Mouse (Mus musculus): ENCODE measurements at regions not wholly inside any gene's neighbourhood (a gene's known extent, or its start where the extent isn't known, plus 50 kb on each side); places are given as distances from the start of the nearest gene placed in this dataset.

- DNase-seq, result peak; percentile 41 to 54
- intact Hi-C loops (cut with DNase I), result no loop called here
Observed at GRCm38 (mm10) chr4:30408525-30408924, 1555.4 kb upstream of the Map3k7 start.

DNA sequence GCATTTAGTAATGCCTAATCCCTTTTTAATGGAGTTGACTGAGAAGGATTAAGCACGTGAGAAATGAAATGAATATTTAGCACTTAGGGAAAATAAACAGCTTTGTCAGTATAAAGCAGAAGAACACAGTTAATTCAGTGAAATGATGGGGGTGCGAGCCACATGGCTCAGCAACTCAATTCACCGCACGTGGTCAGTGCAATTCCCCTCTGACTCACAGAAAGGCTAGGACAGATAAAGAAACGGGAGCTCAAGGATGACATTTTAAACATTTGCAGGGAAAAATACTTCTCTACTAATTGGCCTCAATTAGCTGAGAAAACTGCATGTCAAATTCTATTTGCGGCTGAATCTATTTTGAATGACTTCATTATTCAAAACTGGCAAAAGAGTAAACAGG, 1516.3 kb upstream of the Map3k7 start:
- intact Hi-C loops (cut with DNase I), result no loop called here
- no peak for DNase-seq

GRCm38 (mm10) chr4:30450395-30450794, 1513.5 kb upstream of the Map3k7 start:
- no peak for DNase-seq
- intact Hi-C loops (cut with DNase I), result no loop called here

DNA sequence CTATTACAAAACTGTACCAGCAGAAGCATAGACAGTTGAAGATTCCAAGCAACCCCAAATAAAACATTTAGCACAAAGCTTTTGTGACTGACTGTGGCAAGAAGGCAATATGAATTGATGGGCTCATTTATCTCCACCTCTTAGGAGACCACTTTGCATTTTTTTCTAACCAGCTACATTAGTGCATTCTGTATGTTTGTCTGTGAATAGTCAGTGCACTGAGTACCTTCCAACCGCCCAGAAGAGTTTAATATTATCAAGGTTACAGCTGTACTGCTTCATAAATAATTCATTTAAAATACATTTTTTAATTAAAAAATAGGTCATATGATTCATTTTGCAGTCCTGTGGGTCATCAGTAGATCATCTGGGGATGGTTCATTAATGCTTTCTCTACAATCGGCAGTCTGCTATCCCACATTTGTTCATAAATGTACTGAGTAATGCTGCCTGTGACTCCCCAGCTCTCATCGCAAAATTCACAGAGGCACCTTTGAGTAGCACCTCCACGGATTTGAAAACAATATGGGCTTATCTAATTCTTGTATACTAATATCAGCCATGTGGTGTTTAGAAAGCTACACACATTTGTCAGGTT, 1496.5 kb upstream of the Map3k7 start:
- no peak for DNase-seq
- intact Hi-C loops (cut with DNase I), result no loop called here

DNA sequence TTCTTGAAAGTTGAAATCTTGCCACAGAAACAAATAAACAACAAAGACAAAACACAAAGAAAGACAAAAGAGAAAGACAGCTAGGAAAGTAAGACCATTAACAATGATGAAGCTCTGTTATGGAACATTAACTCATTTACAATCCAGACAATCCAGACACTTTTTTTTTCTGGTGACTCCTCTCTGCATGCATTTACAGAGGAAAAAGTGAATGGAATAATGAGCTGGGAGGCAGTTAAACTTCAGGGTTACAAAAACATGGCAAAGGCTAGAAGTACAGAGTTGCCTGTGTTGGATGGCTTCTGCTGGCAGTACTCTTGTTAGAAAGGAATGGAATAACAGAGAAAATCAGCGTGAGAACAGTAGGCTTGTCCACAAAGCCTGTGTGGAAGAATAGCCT, 1487.3 kb upstream of the Map3k7 start:
- intact Hi-C loops (cut with DNase I), result no loop called here
- no peak for DNase-seq

DNA sequence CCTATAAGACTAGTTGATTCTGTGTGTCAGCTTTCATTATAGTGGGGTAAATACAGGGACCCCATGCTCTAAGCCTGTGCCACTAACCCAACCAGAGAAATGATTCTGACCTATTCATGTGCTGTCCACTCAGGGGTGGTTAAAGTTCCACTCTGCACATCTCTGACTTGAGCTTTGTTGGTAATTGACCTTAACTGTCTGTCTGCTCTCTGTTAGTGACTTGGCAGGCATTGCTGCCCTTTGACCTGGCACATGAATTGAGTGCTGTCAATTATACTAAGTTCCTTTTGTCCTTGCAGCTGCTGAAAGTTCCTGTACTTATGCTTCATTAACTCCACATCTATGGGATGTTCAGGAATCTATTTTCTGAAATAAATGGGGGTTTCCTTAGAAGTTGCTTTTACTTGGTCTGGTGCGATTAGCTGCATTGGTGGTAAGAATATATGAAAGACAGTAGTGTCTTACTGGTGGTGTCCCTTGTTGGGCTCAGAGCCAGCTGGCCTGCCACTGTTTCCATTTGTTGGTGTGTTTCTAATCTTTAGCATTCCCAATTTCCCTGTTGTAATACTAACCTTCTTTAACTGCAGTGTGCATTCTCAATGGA, 1463.7 kb upstream of the Map3k7 start:
- no peak for DNase-seq
- intact Hi-C loops (cut with DNase I), result no loop called here
